Mouse (Mus musculus): ENCODE measurements around the gene Ctnnd2.

DNA sequence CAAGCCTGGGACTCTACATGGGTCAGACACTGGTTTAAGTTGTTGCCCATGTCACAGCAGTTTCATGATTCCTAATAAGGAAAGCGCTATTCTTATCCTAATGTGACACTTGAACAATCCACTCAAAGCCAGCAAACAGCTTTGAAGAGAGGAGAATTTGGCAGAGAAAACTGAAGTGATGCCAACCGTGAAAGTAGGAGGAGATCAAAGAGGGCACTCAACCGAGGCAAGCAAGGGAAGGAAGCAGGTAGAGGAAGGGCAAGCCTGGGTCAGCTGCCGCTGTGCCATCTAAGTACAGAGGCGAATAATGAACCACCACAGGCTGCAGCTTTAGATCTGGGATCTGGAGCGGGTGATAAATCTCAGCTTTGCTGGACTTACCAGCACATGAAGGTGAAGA, 528.4 kb downstream of the Ctnnd2 start:
- TF ChIP-seq POLR2A (IDR thresholded peaks at IDR 0.05; ENCODE audit: insufficient read depth, low read depth, low read length) (no peak), CTCF (IDR thresholded peaks at IDR 0.05) (no peak)
